Mouse (Mus musculus) c-Kit-negative CD71-positive TER-119-positive erythroid progenitor cells, embryonic 14.5 days (primary cell): Measurements from ENCODE around the gene Atg2a.
"Not testable (repeated sequence)": the region's sequence is repeated elsewhere in the genome, so short reads cannot be mapped to it uniquely, and the experiment has no call there.

Experiments
- DNase-seq: peaks from one replicate; pipeline ENCODE4 v3.0.0-alpha.2; 2013; ENCODE audit warnings: low read depth, low spot score

Gene Atg2a

DNA sequence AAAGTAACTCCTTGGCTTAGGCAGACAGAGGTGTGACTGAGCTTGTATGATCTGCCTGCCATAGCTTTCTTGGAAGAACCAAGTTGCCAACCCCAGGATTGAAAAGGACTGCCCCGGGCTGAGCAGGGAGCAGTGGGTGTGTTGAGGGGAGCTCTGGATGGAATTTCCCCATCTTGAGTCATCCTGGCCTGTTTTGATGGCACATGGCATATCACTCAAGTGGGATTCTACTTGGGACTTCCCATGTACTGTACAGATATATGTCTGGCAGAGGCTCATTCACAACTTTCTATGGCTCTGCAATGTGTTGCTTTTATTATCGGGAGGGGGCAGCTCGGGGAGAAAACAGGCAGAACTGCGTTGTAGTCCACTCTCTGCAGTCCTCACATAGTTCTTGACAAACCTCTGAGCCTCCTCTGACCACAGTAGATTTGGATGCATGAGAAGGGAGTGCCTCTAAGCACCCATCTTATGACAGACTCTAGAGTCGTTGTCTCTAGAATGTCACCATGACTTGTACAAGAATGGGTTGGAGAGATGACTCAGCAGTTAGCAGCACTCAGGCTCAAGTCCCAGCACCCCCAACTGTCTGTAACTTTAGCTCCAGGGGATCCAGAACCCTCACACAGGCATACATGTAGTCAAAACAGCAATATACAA lies 55.2 kb downstream of the Atg2a start:
- DNase-seq = peak; percentile 71

DNA sequence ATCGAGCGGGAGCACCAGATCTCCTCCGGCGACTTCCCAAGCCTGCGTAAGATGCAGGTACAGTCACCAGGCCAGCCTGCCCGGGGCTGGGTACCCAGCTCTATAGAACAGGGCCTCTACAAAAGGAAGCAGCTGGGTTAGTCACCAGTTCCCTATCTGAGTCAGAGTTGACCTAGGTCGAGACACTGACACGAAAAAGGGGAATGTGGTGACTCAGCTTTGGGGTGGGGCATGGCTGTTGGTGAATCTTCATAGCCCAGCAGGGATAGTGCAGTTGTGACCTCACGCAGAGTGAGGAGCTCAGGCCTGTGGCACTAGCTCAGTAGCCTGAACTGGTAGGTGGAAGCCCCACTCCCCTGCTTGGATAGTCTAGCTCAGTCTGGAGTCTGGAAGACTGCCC lies 56.2 kb downstream of the Atg2a start:
- peak; percentile 73 for DNase-seq

DNA sequence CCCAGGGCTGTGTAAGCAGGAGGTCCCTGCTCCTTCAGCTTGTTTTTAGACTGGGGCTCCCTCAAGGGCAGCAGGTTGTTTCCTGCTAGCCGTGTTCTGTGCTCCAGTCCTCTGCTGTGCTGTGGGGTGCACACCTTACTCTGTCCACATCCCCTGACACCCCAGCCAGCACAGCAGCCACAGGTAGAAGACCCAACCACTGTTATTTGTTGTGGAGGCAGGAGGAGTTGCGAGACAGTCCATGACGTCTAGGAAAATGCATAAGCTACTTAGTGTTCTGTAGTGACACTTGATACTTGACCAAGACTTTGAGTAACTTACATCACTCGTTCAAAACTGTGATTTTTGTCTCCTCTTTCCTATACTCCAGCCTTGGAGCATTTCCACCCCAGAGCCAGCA lies 57.5 kb downstream of the Atg2a start:
- no peak for DNase-seq

DNA sequence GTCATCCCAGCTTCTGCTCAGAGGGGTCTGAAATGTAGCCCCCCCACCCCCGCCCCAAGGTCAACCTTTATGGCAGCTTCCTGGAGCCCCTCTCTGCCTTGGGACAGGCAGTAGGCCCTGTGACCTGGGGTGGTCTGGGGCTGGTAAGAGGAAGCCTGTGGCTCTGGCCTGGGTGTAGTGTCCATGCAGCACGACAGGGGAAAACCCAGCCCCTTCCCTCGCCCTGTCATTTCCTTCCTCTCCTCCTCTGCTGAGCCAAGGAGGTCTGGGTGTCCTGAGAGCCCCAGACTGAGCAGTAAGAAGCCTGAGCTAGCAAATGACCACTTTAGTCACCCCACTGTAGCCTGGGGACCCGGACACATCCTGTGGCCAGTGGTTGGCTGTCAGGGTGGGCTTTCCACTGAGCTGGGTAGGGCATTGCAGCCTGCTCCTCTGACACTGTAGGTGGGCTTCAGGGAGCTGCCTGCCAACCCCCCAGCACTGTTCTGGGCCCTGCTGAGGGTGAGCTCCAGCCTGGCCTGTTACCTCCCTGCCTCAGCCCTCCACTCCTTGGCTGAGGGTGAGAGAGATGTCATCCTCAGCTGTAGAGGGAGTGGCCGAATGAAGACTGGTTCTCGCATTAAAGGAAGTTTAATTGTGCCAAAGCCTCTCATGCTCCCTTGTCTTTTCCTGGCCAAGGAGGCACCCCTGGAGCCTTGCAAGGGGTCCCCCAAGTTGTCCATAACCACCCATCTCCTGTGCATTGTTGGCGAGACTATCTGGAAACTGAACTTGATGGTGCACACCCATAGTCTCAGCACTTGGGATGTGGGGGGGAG lies 58.2 kb downstream of the Atg2a start:
- DNase-seq = no peak

DNA sequence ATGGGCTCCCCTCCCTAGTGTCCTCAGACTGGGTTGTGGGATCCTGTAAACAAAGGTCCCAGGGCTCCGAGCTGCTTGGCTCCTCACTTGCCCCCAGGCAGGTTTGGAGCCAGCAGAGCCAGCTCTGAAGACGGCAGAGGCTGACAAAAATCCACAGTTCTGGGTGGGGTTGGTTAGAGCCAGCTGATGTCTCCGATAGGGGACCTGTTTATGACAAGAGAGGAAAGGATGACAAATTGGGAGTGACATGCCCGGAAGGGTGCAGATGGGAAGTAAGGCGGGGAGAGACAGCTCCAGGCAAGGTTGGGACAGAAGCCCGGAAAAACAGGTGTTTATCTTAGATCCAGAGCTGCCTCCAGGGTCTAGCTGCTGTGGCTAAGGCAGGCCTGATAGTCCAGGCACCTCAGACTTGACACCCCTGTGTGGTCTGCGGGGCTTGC lies 59.0 kb downstream of the Atg2a start:
- peak; percentile 77 for DNase-seq

DNA sequence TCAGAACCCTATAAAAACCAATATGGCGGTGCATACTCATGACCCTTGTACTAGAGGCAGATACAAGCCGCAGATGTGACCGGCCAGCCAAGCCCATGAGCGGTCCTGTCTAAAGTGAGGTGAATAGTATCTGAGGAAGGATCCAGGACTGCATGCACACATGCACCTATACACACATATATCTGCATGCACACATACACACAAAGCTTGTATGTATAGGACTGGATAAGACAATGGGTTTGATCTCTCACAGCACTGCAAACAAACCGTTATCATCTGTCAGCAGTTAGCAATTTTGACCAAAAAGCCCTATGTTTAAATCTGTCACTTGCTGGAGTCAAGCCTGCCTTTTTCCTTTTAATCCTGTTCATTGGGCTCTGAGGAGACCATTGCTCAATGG lies 60.6 kb downstream of the Atg2a start:
- no peak for DNase-seq

DNA sequence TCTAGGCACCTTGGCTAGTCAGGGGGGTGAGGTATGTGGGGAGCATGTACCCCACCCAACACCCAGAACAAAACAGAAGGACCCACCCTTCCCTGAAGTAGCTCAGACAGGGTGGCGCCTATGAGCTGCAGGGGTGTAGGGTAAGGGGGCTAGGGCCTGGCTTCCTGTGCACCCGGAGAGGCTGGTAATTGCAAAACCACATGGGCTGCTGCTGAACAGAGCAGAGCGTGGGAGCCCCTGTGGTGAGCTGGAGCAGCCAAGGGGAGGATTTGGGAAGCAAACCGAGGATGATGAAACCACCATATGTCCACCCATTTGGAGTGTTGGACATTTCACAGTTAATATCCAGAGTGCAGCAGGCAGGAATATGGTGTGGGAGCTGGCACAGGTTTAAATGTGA lies 61.1 kb downstream of the Atg2a start:
- no peak for DNase-seq

DNA sequence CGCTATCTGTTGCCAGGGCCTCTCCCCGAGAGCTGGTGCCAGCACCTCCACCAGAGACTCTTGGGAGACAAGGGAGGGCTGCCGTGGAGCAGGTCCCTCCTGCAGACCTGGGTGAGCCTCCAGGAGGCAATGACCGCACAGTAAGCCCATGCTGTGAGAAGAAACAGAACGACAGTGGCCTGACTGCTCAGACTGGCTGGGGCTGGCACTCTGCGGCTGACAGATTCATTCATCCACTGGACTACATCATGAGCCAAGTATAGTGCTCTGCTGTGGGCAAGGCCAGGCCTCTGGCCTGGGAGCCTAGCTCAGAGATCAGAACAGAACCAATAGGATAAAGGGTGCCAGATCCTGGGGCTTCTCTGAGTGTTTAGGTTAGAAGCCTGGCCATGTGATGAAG lies 62.4 kb downstream of the Atg2a start:
- DNase-seq = no peak

DNA sequence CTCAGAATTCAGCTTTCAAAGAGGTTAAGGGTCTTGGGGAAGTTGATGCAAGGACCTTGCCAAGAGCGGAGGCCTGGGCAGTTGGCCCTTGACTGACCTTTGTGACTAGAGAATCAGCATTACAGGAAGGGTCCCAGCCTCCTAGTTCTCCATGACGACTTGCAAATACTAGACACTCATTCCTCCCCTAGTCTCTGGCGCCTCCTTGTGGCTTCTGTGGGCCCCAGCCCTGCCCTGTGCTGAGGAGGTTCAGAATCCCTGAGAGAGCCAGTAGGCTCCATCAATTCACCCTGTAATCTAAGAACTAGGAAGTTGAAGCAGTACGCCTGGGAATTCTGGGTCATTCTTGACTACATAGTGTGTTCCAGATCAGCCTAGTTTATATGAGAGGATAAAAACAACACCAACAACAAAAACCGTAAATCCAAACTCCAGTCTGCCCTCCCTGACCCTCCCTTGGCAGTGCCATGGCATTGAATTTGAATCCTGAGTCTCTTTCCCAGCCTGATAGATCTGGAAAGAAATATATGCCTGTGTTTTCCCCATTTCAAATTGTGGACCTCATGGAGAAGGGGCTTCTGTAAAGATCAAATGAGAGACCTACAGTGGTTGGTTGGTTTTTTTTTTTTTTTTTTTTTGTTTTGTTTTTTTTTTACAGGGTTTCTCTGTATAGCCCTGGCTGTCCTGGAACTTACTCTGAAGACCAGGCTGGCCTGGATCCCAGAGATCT lies 63.5 kb downstream of the Atg2a start:
- peak; percentile 86 for DNase-seq

DNA sequence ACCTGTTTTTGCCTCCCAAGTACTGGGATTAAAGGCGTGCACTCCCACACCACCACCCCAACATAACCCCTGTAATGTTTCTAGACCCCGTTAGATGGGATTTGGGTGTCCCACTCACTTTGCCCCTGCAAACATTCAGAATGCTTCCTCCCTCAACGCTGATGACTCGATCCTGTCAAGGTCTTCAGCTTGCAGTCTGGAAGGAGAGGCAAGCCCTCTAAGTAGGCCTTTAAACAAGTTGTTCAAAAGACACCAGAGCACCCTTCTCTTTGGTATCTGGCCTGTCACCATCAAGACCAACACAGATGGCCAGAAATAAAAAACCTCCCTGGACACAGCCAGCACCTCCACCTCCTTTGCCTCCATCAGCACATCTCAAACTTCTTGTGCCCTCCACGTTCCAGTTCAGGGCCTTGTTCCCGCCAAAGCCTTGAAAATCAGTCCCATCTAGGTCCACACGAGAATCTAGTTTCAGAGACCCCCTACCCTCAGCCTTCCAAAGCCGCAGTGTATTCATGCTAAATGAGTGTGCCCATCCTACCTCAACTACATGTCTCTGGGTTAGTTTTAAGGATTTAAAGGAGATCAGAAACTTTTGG lies 64.1 kb downstream of the Atg2a start:
- no peak for DNase-seq

DNA sequence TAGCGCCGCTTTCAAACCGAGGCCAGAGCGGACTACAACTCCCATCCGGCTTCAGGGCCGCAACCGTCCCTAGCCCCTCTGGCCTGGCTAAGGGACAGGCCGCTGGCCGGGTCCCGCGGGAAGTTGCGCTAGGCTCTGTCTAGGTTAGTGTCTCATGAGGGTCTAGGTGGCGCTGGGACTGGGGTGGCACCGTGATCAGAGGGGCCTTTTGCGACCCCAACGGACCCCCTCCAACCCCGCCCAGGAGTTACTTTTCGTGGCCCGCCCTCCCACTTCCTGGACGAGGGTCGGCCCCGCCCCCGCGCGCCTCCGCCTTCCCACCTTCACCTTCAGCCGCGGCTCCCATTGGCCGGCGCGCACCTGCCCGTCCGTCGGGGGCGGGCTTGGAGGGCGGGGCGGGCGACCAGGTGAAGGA lies 64.7 kb downstream of the Atg2a start, which contains the start of gene Cdc42bpg:
Gene Cdc42bpg (plus strand): TSS at position 320 of the 415 bp plus-strand sequence.
- peak; percentile 75 for DNase-seq

DNA sequence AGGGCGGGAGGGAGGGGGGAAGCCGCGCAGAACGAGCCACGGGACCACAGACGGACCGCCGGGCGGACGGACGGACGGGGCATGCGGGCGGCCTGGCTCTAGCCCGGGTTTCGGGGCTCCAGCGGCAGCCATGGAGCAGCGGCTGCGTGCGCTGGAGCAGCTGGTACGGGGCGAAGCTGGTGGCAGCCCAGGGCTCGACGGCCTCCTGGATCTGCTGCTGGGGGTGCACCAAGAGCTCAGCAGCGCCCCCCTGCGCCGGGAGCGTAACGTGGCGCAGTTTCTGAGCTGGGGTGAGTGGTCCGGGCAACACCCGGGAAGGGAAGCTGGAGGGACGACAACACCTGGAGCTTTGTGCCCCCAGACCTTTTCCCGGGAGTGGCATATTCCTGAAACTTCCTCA lies 65.1 kb downstream of the Atg2a start:
- DNase-seq = peak; percentile 61

DNA sequence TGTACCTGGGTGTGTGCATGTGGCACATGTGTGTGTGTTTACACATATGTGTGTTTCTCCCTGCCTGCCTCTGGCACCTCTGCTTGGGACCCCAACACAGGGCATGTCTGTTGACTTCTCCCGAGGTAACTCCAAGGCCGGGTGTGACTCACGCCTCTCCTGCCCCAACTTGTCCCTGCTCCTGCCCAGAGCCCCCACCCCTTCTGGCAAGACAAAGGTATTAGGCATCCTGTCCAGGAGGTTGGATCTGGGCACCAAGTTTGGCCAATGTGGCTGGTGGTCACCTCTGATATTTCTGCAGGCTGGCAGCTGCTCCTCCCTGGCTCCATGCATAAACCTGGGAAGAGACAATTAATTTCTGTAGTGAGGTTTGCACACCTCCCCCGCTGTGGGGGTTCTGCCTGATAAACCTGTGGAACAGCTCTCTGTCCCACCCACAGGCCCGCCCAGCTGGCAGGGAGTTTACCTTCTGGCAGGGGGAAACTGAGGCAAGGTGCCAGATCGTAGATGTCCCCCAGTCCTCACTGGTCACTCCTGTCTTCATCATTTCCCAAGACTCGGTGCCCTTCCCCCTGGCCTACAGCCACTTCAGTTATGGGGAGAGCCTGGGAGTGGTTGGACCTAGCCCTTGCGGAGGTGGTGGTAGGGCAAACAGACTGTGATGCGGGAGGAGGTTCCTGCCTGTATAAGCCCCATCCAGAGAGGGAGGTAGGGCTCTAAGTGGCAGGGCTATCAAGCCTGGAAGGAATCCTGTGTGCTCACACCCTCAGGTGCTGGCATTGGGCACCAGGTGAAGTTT lies 66.5 kb downstream of the Atg2a start:
- no peak for DNase-seq

DNA sequence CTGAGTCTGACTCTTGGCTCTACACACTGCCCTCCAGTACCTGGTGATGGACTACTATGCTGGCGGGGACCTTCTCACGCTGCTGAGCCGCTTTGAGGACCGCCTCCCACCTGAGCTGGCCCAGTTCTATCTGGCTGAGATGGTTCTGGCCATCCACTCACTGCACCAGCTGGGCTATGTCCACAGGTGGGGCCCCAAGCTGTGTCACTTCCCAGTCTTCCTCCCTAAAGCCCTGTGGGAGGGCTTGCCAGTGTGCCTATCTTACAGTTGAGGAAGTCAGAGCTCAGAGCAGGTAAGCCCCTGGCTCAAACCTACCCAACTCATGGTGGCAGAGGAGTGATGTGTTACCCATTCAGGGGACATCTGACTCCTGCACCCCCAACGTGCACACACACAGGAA lies 68.7 kb downstream of the Atg2a start:
- DNase-seq = no peak

DNA sequence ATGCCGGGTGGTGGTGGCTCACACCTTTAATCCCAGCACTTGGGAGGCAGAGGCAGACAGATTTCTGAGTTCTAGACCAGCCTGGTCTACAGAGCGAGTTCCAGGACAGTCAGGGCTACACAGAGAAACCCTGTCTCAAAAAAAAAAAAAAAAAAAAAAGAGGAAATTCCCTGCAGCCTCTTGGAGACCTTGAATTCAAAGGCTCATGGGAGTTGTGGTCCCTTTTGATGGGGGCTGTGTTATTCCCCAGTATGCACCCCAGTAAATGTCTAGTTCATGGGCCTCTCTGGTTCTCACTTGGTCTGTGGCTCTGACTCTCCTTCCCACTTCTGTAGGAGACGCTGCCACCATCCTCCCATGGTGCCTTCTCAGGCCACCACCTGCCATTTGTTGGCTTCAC lies 70.3 kb downstream of the Atg2a start:
- not testable (repeated sequence) for DNase-seq
